Comparison of ENCODE assay signal across 9 mouse cellular contexts in genomic region chr8:45010685-45011084, GRCm38 (mm10). TPM values are rescaled to one million over a fixed set of nuclear protein-coding genes. Genes with fewer than 3 reads are reported as not detected.
DNase-seq lines count a peak whose midpoint lies in the region.
"Had no signal": no experiment of that assay in that cellular context is flagged by ENCODE, and none has a peak within 500 bp of the region (broad histone marks: within the 10 kb centered on the region; RNA-seq: fewer than 3 reads in every experiment).

No protein-coding gene starts in this region.

- DNase-seq in kidney, adult 9 months = peak; percentile 72
- DNase-seq in kidney, adult 11 months = no peak
- peak; percentile 65 for DNase-seq in adipocyte (ENCODE audit: low spot score)
- peak; percentile 68 for DNase-seq in cerebellum, adult 8-10 months
- DNase-seq in gastrocnemius, postnatal 10 days = peak; percentile 56
- peak; percentile 58 for DNase-seq in lung, postnatal 10 days
- DNase-seq in thymus, postnatal 14 days = no peak
- DNase-seq in T-cell, adult 2 months (ENCODE audit: low spot score) = no peak

RNA-seq across cellular contexts. Expression of gene Mtnr1a, which starts 58.3 kb away (rescaled TPM):
- total RNA-seq in gastrocnemius, postnatal 10 days (2021) = not detected
- total RNA-seq: heart, adult 18-20 months had no signal

Comparison
In these comparisons a context has a peak if more than half of its experiments do, and no peak if none do; other contexts are left out.
1. DNase-seq: peak in kidney, adult 9 months (single experiment), adipocyte (single experiment), cerebellum, adult 8-10 months (single experiment), gastrocnemius, postnatal 10 days (single experiment) and lung, postnatal 10 days (single experiment); none in kidney, adult 11 months (single experiment), thymus, postnatal 14 days (single experiment) and T-cell, adult 2 months (single experiment).